Mouse (Mus musculus) intestine, postnatal 0 days (tissue): ENCODE data around the gene Hjurp. TPM values are rescaled to one million over a fixed set of nuclear protein-coding genes. Genes with fewer than 3 reads are reported as not detected.

Experiments used
- ATAC-seq: fragments of 200-750 bp; cut with Nextera tagmentation; 2 replicates; pipeline ENCODE4 v1.8.0; 2017; ENCODE audit warnings: mild to moderate bottlenecking, moderate TSS enrichment, moderate library complexity
- H3K27ac ChIP-seq: fragments of 300-500 bp; sonication (generic); 2 replicates; pipeline ENCODE4 v1.5.1; 2014; ENCODE audit warnings: mild to moderate bottlenecking, low read depth, low read length, moderate library complexity
- H3K27me3 ChIP-seq: fragments of 300-500 bp; sonication (generic); replicated peaks from 2 replicates; pipeline ENCODE4 v1.6.1; 2014; ENCODE audit warnings: low read length, mixed read lengths; ENCODE audit not compliant: control insufficient read depth, insufficient read depth
- H3K36me3 ChIP-seq: fragments of 300-500 bp; sonication (generic); 2 replicates; pipeline ENCODE4 v1.6.1; 2014; ENCODE audit warnings: mild to moderate bottlenecking, moderate library complexity; ENCODE audit not compliant: control insufficient read depth, insufficient read depth
- H3K4me1 ChIP-seq: fragments of 300-500 bp; sonication (generic); replicated peaks from 2 replicates; pipeline ENCODE4 v1.6.1; 2014; ENCODE audit warnings: antibody characterized with exemption, low read length, mixed read lengths; ENCODE audit not compliant: control insufficient read depth, insufficient read depth
- H3K4me2 ChIP-seq: fragments of 300-500 bp; sonication (generic); replicated peaks from 2 replicates; pipeline ENCODE4 v1.6.1; 2014; ENCODE audit warnings: low read depth, mild to moderate bottlenecking, moderate library complexity
- H3K4me3 ChIP-seq: fragments of 300-500 bp; sonication (generic); 2 replicates; pipeline ENCODE4 v1.5.1; 2014; ENCODE audit warnings: low read depth, low read length
- H3K9ac ChIP-seq: fragments of 300-500 bp; sonication (generic); 2 replicates; pipeline ENCODE4 v1.6.1; 2014; ENCODE audit warnings: mild to moderate bottlenecking, low read depth, low read length
- H3K9me3 ChIP-seq: fragments of 300-500 bp; sonication (generic); 2 replicates; pipeline ENCODE4 v1.6.1; 2016; ENCODE audit warnings: mixed run types; ENCODE audit not compliant: control insufficient read depth
- CTCF ChIP-seq: sonication (generic); IDR thresholded peaks from 2 replicates; pipeline ENCODE4 v1.5.1; 2016; ENCODE audit warnings: low read depth, mild to moderate bottlenecking, control low read depth, antibody characterized with exemption, moderate library complexity
- WGBS: fragments of 180-500 bp; shearing (Covaris S2); extraction: QIAGEN DNeasy Blood & Tissue Kit; methylation state at CpG from one replicate; pipeline ENCODE4 v1.1.7; 2014; 5-methylcytosine and 5-hydroxymethylcytosine counted together
- polyA plus RNA-seq: library from polyadenylated mRNA; unstranded; fragments of >200 nt; fragmentation: Nextera tagmentation; extraction: Ambion mirVana; gene quantifications from 2 replicates; pipeline ENCODE4 v1.2.1, GENCODE M21; 2015

Hjurp gene
- polyA plus RNA-seq, 1 experiment from 2014 or later: 29.1 TPM

DNA sequence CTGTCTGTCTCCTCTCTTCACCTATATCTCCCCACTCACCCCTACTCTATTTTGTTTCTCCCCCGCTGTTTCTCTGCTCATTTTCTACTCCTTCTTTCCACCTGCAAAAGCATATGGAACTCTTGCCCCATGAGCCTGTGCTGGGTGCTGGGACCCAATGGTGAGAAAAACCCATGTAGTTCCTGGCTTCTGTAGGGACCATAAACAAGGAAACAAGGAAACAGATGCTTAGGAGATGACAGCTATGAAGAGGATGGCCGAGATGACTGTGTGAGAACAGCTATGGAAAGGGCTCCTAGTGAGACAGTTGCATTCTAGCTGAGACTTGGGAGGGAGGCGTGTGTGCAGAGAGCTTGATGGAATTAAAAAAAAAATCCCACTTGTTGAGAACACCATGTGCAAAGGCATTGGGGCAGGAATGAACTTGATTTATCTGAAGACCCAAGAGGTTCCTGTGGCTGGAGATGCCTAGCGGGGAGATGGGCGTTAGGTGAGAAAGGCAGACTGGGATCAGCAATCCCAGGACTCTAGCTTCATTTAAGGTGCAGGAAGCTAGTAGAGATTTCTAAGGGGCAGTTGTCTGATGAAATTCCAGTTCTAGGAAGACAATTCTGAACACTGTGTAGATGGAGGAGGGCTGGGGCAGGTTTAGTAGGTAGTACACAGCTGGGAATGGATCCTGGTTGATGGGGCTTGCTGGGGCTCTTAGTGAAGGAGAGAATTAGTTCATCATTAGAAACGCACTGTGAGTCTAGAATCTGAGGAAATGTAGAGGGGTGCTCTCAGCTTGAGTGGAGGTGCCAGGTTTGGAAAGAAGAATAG is 46.2 kb downstream of the Hjurp start:
- Histone ChIP-seq H3K4me2 (no peak overlapping the region), H3K4me1 (no peaks in the 10 kb centered on the region), H3K36me3 (no peaks in the 10 kb centered on the region), H3K4me3 (no peak overlapping the region), H3K27ac (no peak overlapping the region), H3K9ac (no peak overlapping the region), H3K9me3 (peaks cover 56% of the 10 kb centered on the region), H3K27me3 (no peaks in the 10 kb centered on the region)
- no peak for TF ChIP-seq CTCF
- no peak for ATAC-seq
- 76% methylated on average over 6 of the region's 6 CpGs for WGBS

DNA sequence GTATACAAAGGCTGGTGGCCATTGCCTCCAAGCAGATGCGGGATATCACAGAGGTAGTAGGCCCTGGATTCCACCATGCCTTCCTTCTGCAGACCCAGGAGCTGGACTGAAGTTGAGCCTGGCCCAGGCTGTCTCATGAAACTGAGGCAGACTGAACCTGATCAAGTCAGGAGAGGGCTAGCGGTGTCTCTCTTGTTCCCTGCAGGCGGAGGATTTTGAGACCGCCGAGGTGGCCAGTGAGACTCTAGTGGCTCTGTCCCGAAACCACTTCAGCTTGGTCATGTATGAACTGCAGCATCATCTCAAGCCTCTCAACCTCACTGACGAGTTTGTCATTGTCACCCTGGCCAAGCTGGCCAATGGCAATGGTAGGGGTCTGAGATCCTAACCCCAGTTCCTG is 47.0 kb downstream of the Hjurp start:
- Histone ChIP-seq H3K4me2 (no peak overlapping the region), H3K9ac (no peak overlapping the region), H3K9me3 (peaks cover 60% of the 10 kb centered on the region), H3K27me3 (no peaks in the 10 kb centered on the region), H3K4me3 (no peak overlapping the region), H3K4me1 (no peaks in the 10 kb centered on the region), H3K36me3 (no peaks in the 10 kb centered on the region), H3K27ac (no peak overlapping the region)
- TF ChIP-seq CTCF: no peak
- WGBS: 71% methylated on average over 7 of the region's 7 CpGs
- ATAC-seq: no peak

DNA sequence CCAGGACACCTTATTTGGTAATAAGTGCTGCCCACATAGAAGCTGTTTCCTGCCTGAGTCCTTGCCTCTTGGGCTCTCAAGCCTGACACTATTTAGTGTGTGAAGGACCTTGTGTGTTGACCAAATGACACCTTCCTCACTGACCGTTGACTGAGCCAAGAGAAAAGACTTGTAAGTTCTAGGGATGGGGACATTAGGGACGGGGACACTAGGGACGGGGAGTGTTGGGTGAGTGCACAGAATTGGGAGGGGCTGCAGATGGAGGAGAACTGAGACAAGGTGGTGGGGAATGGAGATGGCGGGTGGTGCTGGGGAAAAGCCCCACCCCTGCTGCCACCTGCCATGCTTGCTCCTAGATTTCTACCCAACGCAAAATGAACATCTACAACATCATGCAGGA is 47.4 kb downstream of the Hjurp start:
- Histone ChIP-seq H3K27me3 (no peaks in the 10 kb centered on the region), H3K9me3 (peaks cover 57% of the 10 kb centered on the region), H3K4me2 (no peak overlapping the region), H3K4me3 (no peak overlapping the region), H3K27ac (no peak overlapping the region), H3K36me3 (no peaks in the 10 kb centered on the region), H3K4me1 (no peaks in the 10 kb centered on the region), H3K9ac (no peak overlapping the region)
- 86% methylated on average over 5 of the region's 5 CpGs for WGBS
- no peak for ATAC-seq
- TF ChIP-seq CTCF: no peak

DNA sequence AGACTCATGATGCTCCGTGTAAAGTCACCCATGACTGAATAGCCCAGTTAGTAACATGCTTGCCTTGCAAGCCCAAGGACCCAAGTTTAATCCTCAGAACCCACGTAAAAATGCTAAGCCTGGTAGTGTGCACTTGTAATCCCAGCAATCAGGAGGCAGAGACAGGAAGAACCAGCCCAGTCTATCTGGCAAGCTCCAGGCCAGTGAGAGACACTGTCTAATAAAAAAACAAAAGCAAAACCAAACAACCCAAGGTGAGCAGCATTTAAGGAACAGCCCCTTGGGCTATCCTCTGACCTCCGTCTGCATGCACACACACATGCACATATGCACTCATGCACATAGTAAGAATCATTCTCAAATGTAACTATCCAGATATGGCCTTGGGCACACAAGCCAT is 47.9 kb downstream of the Hjurp start:
- no peak overlapping the region for H3K9ac ChIP-seq
- no peaks in the 10 kb centered on the region for H3K27me3 ChIP-seq
- H3K27ac ChIP-seq: no peak overlapping the region
- WGBS: 79% methylated on average over 3 of the region's 3 CpGs
- H3K4me2 ChIP-seq: no peak overlapping the region
- no peak overlapping the region for H3K4me3 ChIP-seq
- no peak for ATAC-seq
- peaks cover 54% of the 10 kb centered on the region for H3K9me3 ChIP-seq
- H3K36me3 ChIP-seq: no peaks in the 10 kb centered on the region
- H3K4me1 ChIP-seq: no peaks in the 10 kb centered on the region
- TF ChIP-seq CTCF: no peak

DNA sequence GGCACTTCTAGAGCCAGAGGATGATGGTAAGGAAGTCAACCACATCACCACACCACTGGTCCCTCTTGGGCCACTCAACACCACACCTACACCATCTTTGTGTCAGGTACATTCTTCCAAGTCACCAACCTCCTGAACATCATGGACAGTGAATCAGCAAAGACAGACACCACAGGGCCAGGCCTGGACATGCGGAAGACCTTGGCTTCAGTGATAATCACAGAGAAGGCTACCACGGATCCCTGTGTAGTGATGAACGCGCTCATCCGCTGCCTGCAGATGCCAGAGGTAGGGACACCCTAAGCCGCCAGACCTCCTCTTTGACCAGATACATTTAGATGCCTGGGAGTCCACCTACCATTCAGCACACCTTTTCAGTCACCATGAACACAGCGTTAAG is 49.3 kb downstream of the Hjurp start:
- Histone ChIP-seq H3K36me3 (no peaks in the 10 kb centered on the region), H3K9me3 (peaks cover 50% of the 10 kb centered on the region), H3K4me3 (no peak overlapping the region), H3K27me3 (no peaks in the 10 kb centered on the region), H3K27ac (no peak overlapping the region), H3K4me2 (no peak overlapping the region), H3K4me1 (no peaks in the 10 kb centered on the region), H3K9ac (no peak overlapping the region)
- no peak for ATAC-seq
- TF ChIP-seq CTCF: no peak
- 69% methylated on average over 7 of the region's 7 CpGs for WGBS

DNA sequence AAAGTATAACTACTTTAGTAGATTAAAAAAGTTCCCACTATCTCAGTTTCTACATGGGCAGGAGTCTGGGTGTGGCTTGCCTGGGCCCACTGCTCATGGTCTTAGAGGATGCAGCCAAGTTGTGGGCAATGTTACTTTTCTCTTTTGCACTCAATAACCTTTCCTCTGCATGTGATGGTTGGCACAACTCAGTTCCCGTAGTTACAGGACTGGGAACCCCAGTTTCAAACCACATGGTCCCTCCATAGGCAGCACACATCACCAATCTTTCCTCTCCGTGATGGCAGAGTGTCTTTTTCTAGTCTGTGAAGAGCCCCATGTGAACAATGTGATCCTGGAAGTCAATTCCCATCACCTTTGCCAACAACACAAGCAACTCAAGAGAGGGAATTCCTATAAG is 50.0 kb downstream of the Hjurp start:
- no peak for TF ChIP-seq CTCF
- peaks cover 46% of the 10 kb centered on the region for H3K9me3 ChIP-seq

More for the DNA sequence above, 50.0 kb downstream of the Hjurp start:
- WGBS: 62% methylated on average over 2 of the region's 2 CpGs
- no peaks in the 10 kb centered on the region for H3K36me3 ChIP-seq
- no peak overlapping the region for H3K4me2 ChIP-seq
- H3K4me1 ChIP-seq: no peaks in the 10 kb centered on the region
- ATAC-seq: no peak
- no peak overlapping the region for H3K27ac ChIP-seq
- no peak overlapping the region for H3K9ac ChIP-seq
- no peak overlapping the region for H3K4me3 ChIP-seq
- H3K27me3 ChIP-seq: no peaks in the 10 kb centered on the region
